Mouse (Mus musculus): ENCODE results near the gene Ppp2r2c. TPM values are rescaled to one million over a fixed set of nuclear protein-coding genes. Genes with fewer than 3 reads are reported as not detected.
"Not testable (repeated sequence)": the region's sequence is repeated elsewhere in the genome, so short reads cannot be mapped to it uniquely, and the experiment has no call there.

Ppp2r2c gene
- polyA plus RNA-seq, 1 experiment, result 5.2 TPM

DNA sequence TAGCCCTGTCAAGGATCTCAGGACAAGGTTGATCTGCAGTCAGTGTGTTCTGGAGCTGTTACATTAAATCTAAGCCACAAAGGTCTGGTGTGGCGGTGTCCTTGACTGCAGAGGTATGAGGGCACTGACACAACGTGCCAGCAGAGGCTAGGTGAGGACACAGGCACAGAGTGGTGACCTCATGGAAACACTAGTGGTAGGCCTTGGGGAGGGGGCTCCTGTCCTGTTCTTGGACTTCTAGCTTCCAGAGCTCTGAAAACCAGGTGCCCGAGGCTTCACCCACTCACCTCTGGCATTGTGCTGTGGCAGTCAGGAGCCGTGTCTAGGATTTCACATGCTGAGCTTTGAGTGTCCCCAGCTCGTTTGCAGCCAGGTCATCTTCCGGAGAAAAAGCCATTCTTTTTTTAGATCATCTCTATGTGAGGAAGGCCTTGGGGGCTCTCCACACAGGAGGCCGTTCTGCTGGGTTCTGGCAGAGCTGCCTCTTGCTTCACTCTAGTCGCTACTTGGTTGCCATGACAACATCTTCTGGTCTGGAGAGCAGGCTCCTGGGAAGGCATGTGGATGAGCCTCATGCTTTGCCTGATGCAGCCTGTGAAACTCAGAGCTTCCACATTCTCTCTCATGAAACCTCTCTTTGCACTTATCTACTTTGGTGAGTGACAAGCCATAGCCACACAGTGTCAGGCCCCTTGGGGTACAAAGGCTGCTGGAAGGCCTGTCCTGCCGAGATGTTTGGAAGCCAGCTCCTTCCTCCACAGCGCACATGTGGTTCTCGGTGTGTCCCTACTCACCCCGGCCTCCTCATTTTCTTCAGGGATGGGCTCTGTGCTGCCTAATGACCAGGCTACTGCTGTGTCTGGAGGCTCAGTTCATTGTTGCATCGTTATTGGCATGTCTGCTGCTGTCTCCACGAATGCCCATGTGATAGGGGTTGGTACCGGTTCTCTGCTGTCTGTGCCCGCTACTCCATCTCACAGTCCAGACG lies 67.5 kb downstream of the Ppp2r2c start:
- WGBS, result 63% methylated on average over 17 of the region's 17 CpGs
- DNase-seq, result no peak
- Histone ChIP-seq H3K4me3 (replicated peaks; ENCODE audit: extremely low read depth, low read depth, low read length) (no peak overlapping the region), H3K4me1 (ENCODE audit: control insufficient read depth, insufficient read depth, low read length) (no peaks in the 10 kb centered on the region)
- TF ChIP-seq CTCF (IDR thresholded peaks at IDR 0.05; ENCODE audit: insufficient read depth, low read length) (no peak), POLR2A (IDR thresholded peaks at IDR 0.05; ENCODE audit: borderline replicate concordance, extremely low read depth, low read depth, low read length) (no peak)

DNA sequence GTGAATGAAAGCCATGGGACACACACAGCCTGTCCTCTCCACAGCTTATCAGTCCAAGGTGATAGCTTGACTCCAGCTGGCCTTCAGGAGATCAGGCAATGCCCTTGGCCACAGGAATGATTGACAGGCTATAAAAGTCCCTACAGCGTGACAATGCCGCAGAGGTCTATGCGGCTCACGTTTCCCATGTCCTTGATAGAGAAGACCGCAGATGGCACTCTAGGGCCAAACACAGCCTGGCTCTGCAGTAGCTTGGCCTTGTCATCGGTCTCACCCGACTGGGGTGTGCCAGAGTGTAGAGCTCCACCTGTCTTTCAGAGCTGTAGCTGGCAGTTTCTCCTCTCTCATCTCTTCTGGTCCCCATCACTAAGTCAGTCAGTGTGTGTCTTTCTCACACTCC lies 68.2 kb downstream of the Ppp2r2c start:
- Histone ChIP-seq H3K4me1 (ENCODE audit: control insufficient read depth, insufficient read depth, low read length) (no peaks in the 10 kb centered on the region), H3K4me3 (replicated peaks; ENCODE audit: extremely low read depth, low read depth, low read length) (no peak overlapping the region)
- WGBS, result 77% methylated on average over 7 of the region's 7 CpGs
- TF ChIP-seq POLR2A (IDR thresholded peaks at IDR 0.05; ENCODE audit: borderline replicate concordance, extremely low read depth, low read depth, low read length) (no peak), CTCF (IDR thresholded peaks at IDR 0.05; ENCODE audit: insufficient read depth, low read length) (no peak)
- DNase-seq, result no peak

DNA sequence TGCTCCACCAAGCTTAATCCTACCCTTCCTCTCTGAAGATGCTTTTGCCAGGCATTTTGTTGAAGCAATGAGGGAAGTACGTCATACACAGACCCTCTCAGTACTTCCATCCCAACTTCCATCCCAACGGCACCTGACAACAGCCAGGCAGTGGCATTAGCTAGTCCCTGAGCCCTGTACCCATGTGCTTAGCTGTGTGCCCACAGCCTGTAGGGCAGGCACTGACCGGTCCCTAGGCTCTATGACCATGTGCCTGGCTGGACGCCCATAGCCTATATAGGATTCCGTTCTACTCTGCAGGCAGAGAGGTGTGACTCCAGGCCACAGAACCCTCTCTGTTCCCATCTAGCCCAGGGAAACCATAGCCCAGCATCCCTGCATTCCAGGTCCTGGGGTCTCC lies 69.7 kb downstream of the Ppp2r2c start:
- no peaks in the 10 kb centered on the region for H3K4me1 ChIP-seq (ENCODE audit: control insufficient read depth, insufficient read depth, low read length)
- 91% methylated on average over 5 of the region's 5 CpGs for WGBS
- H3K4me3 ChIP-seq (replicated peaks; ENCODE audit: extremely low read depth, low read depth, low read length), result no peak overlapping the region
- no peak for DNase-seq
- TF ChIP-seq POLR2A (IDR thresholded peaks at IDR 0.05; ENCODE audit: borderline replicate concordance, extremely low read depth, low read depth, low read length) (no peak), CTCF (IDR thresholded peaks at IDR 0.05; ENCODE audit: insufficient read depth, low read length) (no peak)

DNA sequence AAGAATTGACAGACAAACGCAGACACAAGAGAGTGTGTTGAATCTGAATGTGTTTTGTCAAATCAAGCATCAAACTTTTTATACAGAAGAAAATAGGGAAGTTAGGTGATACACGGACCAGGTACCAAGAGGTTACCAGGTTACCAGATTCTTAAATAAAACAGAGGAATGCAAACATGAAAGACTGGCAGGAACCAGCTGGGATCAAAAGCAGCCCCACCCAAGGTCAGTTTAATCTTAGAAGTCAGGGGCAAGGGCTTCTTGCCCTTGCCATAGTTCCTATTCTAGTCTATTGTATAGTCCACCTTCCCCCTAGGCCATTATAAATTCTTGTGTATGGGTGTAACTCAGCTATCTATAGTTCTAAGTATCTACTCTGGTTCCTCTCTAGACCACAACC lies 70.7 kb downstream of the Ppp2r2c start:
- WGBS, result 57% methylated on average over 2 of the region's 2 CpGs
- H3K4me1 ChIP-seq (ENCODE audit: control insufficient read depth, insufficient read depth, low read length); DNase-seq: not testable (repeated sequence)

DNA sequence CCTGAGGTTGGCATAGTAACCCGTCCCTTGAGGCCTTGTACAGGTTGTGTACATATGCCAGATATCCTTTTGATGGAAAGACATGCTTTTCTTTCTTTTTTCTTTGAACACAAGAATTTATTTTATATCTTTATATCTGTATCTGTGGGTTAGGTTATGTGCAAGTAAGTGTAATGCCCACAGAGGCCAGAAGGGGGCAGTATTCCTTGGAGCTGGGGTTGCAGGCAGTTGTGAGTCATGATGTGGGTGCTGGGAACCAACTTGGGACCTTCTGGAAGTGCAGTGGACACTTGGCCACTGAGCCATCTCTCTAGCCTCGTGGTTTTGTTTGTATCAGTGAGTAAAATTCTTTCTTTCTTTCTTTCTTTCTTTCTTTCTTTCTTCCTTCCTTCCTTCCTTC lies 74.1 kb downstream of the Ppp2r2c start:
- DNase-seq, result no peak
- TF ChIP-seq POLR2A (IDR thresholded peaks at IDR 0.05; ENCODE audit: borderline replicate concordance, extremely low read depth, low read depth, low read length) (no peak), CTCF (IDR thresholded peaks at IDR 0.05; ENCODE audit: insufficient read depth, low read length) (no peak)
- no peak overlapping the region for H3K4me3 ChIP-seq (replicated peaks; ENCODE audit: extremely low read depth, low read depth, low read length)
- WGBS, result 63% methylated on average over 2 of the region's 2 CpGs
- H3K4me1 ChIP-seq (ENCODE audit: control insufficient read depth, insufficient read depth, low read length), result no peaks in the 10 kb centered on the region

More for the DNA sequence above, 70.7 kb downstream of the Ppp2r2c start:
- H3K4me3 ChIP-seq (replicated peaks; ENCODE audit: extremely low read depth, low read depth, low read length), result not testable (repeated sequence)

DNA sequence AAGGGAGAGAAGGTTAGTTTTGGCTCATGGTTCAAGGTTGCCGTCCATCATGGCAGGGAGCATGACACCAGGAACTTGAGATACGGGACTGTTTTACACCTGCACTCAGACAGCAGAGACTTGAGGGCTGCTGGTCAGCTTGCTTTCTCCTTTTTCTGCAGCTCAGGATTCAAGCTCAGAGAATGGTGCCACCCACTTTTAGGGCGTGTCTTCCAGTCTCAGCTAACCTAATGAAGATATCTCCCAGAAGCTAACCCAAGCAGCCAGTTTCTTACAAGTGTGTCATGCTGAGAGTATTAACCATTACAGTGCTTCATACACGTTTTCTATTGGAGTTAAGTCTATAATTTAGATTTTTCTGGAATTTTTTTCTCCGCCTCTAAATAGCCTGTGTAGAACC lies 76.2 kb downstream of the Ppp2r2c start:
- Histone ChIP-seq H3K4me1 (ENCODE audit: control insufficient read depth, insufficient read depth, low read length) (no peaks in the 10 kb centered on the region), H3K4me3 (replicated peaks; ENCODE audit: extremely low read depth, low read depth, low read length) (no peak overlapping the region)
- 56% methylated on average over 5 of the region's 5 CpGs for WGBS
- no peak for TF ChIP-seq POLR2A (IDR thresholded peaks at IDR 0.05; ENCODE audit: borderline replicate concordance, extremely low read depth, low read depth, low read length)
- TF ChIP-seq CTCF (IDR thresholded peaks at IDR 0.05; ENCODE audit: insufficient read depth, low read length), result no peak
- no peak for DNase-seq

DNA sequence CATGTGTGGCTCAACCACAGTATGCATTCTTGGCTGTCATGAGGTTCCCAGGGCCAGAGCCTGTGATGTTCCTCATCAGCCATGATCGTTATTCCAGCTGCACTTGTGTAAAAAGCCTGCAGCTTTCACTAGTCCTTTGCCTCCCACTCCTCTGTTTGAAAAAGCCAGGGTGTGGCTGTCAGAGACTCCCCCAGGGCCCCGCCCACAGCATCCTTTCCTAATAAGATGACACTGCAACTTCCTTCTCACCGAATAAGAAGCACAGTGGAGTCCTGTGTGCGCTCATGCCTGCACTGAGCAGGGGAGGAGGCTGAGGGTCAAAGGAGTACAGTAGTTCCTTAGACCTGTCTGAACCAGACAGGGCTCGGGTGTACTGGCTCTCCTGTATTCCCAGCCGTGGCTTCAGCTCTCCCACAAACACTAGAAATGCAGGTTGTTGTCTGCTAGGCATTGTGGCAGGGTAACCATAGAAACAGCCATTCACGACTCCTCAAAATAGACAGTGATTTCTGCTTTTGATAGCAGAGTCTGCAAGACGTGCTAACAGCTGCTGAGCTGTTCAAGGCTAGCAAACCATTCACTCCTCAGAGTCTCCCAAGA lies 76.9 kb downstream of the Ppp2r2c start:
- no peak for DNase-seq
- no peak for TF ChIP-seq POLR2A (IDR thresholded peaks at IDR 0.05; ENCODE audit: borderline replicate concordance, extremely low read depth, low read depth, low read length)
- WGBS, result 35% methylated on average over 8 of the region's 8 CpGs

DNA sequence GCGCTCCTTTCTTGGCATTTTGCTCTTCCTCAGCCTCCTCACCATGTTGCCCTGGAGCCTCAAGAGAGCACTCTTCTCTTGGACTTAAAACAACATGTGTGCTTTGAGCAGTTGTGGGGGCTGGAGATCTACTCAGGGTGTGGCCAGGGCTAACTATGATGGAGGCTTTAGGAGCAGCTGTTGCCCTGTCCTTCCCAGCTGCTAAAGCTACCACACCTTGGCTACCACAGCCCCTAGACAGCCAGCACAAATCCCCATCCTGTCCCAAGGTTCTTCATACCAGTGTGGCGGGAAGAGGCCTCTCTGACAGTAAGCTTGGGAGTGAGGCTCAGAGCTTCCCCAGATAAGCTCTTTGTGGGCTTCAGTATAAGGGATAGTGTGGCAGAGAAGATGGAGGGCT lies 77.4 kb downstream of the Ppp2r2c start:
- TF ChIP-seq CTCF (IDR thresholded peaks at IDR 0.05; ENCODE audit: insufficient read depth, low read length) (no peak), POLR2A (IDR thresholded peaks at IDR 0.05; ENCODE audit: borderline replicate concordance, extremely low read depth, low read depth, low read length) (no peak)
- Histone ChIP-seq H3K4me3 (replicated peaks; ENCODE audit: extremely low read depth, low read depth, low read length) (no peak overlapping the region), H3K4me1 (ENCODE audit: control insufficient read depth, insufficient read depth, low read length) (no peaks in the 10 kb centered on the region)
- WGBS, result 76% methylated on average over 2 of the region's 2 CpGs
- no peak for DNase-seq

More for the DNA sequence above, 76.9 kb downstream of the Ppp2r2c start:
- Histone ChIP-seq H3K4me3 (replicated peaks; ENCODE audit: extremely low read depth, low read depth, low read length) (no peak overlapping the region), H3K4me1 (ENCODE audit: control insufficient read depth, insufficient read depth, low read length) (no peaks in the 10 kb centered on the region)

DNA sequence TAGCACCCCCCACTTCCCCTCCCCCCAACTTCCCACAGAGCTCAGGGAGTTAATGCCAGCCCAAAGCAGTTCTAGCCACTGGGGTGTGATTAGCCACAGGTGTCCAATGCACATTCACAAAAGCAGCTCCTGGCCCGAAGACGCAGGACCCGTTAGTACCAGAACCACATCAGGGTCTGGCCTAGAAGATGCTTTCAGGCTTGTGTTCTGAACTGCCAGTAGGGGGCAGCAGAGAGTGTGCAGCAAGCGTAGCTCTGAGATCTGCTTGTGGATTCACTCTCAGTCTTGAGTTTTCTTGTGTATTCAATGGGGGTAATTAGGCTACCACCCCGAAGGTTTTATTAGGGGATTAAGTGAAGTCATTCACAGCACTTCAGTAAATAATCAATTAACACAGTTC lies 78.1 kb downstream of the Ppp2r2c start:
- DNase-seq, result peak; percentile 38
- 9% methylated on average over 5 of the region's 5 CpGs for WGBS
- no peaks in the 10 kb centered on the region for H3K4me1 ChIP-seq (ENCODE audit: control insufficient read depth, insufficient read depth, low read length)
- TF ChIP-seq POLR2A (IDR thresholded peaks at IDR 0.05; ENCODE audit: borderline replicate concordance, extremely low read depth, low read depth, low read length) (no peak), CTCF (IDR thresholded peaks at IDR 0.05; ENCODE audit: insufficient read depth, low read length) (peak; percentile 94)
- H3K4me3 ChIP-seq (replicated peaks; ENCODE audit: extremely low read depth, low read depth, low read length), result no peak overlapping the region

DNA sequence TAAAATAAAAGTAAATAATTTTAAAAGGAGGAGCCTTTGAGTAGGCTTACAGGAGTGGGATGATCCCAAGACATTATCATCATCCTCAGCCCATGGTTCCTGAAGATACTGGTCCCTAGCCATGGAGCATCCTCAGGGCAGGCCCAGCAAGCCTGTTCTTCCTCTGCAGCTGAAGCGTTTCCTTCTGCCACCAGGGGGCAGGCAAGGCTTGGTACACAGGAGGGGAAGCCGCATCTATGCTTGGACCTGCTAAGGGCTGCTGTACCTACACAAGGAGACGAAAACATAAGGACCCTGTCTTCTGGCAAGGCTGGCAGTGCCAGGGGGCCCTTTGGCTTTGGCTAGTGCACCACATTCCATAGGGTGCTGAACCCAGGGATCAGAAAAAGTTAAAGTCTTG lies 80.5 kb downstream of the Ppp2r2c start:
- TF ChIP-seq CTCF (IDR thresholded peaks at IDR 0.05; ENCODE audit: insufficient read depth, low read length) (peak; percentile 95), POLR2A (IDR thresholded peaks at IDR 0.05; ENCODE audit: borderline replicate concordance, extremely low read depth, low read depth, low read length) (no peak)
- no peak overlapping the region for H3K4me3 ChIP-seq (replicated peaks; ENCODE audit: extremely low read depth, low read depth, low read length)
- no peaks in the 10 kb centered on the region for H3K4me1 ChIP-seq (ENCODE audit: control insufficient read depth, insufficient read depth, low read length)
- DNase-seq, result peak; percentile 60
- WGBS, result 11% methylated on average over 3 of the region's 3 CpGs

Data from lung, adult 2 months (tissue).